Mouse (Mus musculus): ENCODE results near the gene Acin1. TPM values are rescaled to one million over a fixed set of nuclear protein-coding genes. Genes with fewer than 3 reads are reported as not detected.

The Acin1 gene
- polyA plus RNA-seq, 1 experiment = 77.3 TPM

DNA sequence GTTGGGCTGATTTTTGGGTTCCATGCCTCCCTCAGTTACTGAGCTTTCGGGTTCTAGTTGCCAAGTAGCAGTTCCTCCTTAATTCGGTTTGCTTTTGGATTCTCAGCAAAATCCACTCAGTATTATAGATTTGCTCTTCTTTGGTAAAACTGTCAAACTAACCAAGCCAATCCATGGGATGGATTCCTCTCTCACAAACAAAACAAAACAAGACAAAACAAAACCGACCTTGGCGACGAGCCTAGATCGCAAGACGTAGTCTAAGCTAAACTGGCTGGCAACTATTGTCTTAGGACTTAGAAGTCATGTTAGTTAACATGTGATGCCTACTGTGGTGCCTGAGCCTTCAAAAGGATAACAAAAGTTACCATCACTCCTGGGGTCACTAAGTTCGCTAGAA is 83.0 kb downstream of the Acin1 start:
- TF ChIP-seq REST (IDR thresholded peaks at IDR 0.05; ENCODE audit: insufficient read depth, insufficient read length) = no peak
- TF ChIP-seq SRF (IDR thresholded peaks at IDR 0.05; ENCODE audit: control insufficient read depth, insufficient read length, low read depth) = no peak
- TF ChIP-seq USF1 (IDR thresholded peaks at IDR 0.05; ENCODE audit: low read depth) = no peak
- TF ChIP-seq TCF3 (IDR thresholded peaks at IDR 0.05; ENCODE audit: insufficient read length, low read depth) = no peak
- TF ChIP-seq MAX (IDR thresholded peaks at IDR 0.05; ENCODE audit: low read depth) = no peak
- no peak for TF ChIP-seq MYOG (IDR thresholded peaks at IDR 0.05; ENCODE audit: control insufficient read depth in 1 of 3, insufficient read depth in 1 of 3, insufficient read length in 2 of 3, low read depth in 2 of 3)
- Histone ChIP-seq H3K36me3 (ENCODE audit: control insufficient read depth, insufficient read depth) (no peaks in the 10 kb centered on the region), H3ac (ENCODE audit: control insufficient read depth, insufficient read length) (no peak overlapping the region), H3K79me2 (ENCODE audit: control insufficient read depth, insufficient read depth) (no peaks in the 10 kb centered on the region), H3K4me3 (peak overlapping the region; percentile 31), H3K27me3 (ENCODE audit: control insufficient read depth, insufficient read depth, insufficient read length) (no peaks in the 10 kb centered on the region), H3K4me2 (ENCODE audit: low read depth) (peak overlapping the region; percentile 62)

DNA sequence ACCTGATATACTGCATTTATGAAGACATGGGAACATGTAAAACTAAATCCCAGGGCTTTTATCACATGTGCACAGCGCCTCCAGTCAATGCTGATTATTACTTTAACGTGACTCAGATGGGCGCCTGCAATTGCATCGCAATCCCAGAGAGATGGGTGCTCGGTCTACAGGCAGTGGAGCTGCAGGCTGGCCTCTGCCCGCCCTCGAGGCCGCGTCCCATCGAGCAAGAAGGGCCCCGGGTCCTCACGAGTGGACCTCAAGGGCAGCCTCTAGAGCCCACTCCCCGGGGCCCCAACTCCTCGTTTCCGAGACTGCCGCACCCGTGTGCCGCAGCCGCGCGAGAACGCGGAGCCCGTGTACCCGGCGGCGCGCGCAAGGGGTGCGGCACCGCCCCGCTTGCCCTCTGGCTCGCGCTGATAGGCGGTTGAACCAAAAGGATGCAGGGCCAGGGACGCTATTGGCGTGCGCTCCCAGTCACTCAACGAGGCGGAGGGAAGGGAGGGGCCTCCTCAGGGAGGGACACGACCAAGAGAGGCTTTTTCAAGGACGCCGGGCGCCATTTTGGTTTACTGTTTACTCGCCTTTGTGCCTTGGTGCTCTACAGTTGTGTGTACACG is 83.6 kb downstream of the Acin1 start:
- Histone ChIP-seq H3K4me3 (peak overlapping the region; percentile 31), H3K27me3 (ENCODE audit: control insufficient read depth, insufficient read depth, insufficient read length) (no peaks in the 10 kb centered on the region), H3K36me3 (ENCODE audit: control insufficient read depth, insufficient read depth) (no peaks in the 10 kb centered on the region), H3ac (ENCODE audit: control insufficient read depth, insufficient read length) (peak overlapping the region; percentile 35), H3K79me2 (ENCODE audit: control insufficient read depth, insufficient read depth) (no peaks in the 10 kb centered on the region), H3K4me2 (ENCODE audit: low read depth) (peak overlapping the region; percentile 75)
- TF ChIP-seq CEBPB (IDR thresholded peaks at IDR 0.05; ENCODE audit: insufficient read depth, poor library complexity, severe bottlenecking) (peak; percentile 76; the same call in 1 of the 2 replicates), SRF (IDR thresholded peaks at IDR 0.05; ENCODE audit: control insufficient read depth, insufficient read length, low read depth) (peak; percentile 46), REST (IDR thresholded peaks at IDR 0.05; ENCODE audit: insufficient read depth, insufficient read length) (no peak), MAX (IDR thresholded peaks at IDR 0.05; ENCODE audit: low read depth) (no peak), E2F4 (IDR thresholded peaks at IDR 0.05; ENCODE audit: insufficient read depth) (no peak), TCF12 (IDR thresholded peaks at IDR 0.05; ENCODE audit: insufficient read depth, poor library complexity, severe bottlenecking) (no peak), POLR2A (IDR thresholded peaks at IDR 0.05; ENCODE audit: insufficient read length, low read depth) (peak; percentile 84), MYOD1 (IDR thresholded peaks at IDR 0.05; ENCODE audit: control insufficient read depth in 1 of 3, insufficient read length in 2 of 3, low read depth in 2 of 3) (no peak), TCF3 (IDR thresholded peaks at IDR 0.05; ENCODE audit: insufficient read length, low read depth) (no peak), USF1 (IDR thresholded peaks at IDR 0.05; ENCODE audit: low read depth) (no peak), POLR2AphosphoS2 (IDR thresholded peaks at IDR 0.05; ENCODE audit: insufficient read length, low read depth) (peak; percentile 80), MYOG (IDR thresholded peaks at IDR 0.05; ENCODE audit: control insufficient read depth in 1 of 3, insufficient read depth in 1 of 3, insufficient read length in 2 of 3, low read depth in 2 of 3) (peak in 1 of 3 experiments; percentile 38)

DNA sequence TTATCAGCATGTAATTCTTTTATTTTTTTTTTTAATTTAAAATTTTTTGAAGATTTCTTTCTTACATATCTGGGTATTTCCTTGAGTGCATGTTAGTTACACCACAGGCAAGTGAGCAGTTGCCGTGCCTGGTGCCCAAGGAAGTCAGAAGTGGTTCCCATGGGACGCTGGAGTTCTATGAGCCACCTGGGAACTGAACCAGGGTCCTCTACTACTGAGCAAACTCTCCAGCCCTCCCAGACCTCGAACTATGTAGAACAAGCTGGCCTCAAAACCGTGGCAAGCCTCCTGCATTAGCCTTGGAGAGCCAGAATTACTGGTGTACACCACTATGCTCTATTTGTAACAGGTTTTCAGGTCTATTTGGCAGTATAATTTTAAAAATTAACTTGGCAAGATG is 84.1 kb downstream of the Acin1 start:
- no peaks in the 10 kb centered on the region for H3K36me3 ChIP-seq (ENCODE audit: control insufficient read depth, insufficient read depth)
- peak overlapping the region; percentile 31 for H3K4me3 ChIP-seq
- H3K27me3 ChIP-seq (ENCODE audit: control insufficient read depth, insufficient read depth, insufficient read length) = no peaks in the 10 kb centered on the region
- peak overlapping the region; percentile 75 for H3K4me2 ChIP-seq (ENCODE audit: low read depth)
- peak overlapping the region; percentile 35 for H3ac ChIP-seq (ENCODE audit: control insufficient read depth, insufficient read length)
- TF ChIP-seq MYOD1 (IDR thresholded peaks at IDR 0.05; ENCODE audit: control insufficient read depth in 1 of 3, insufficient read length in 2 of 3, low read depth in 2 of 3) (no peak), E2F4 (IDR thresholded peaks at IDR 0.05; ENCODE audit: insufficient read depth) (no peak), POLR2A (IDR thresholded peaks at IDR 0.05; ENCODE audit: insufficient read length, low read depth) (no peak), USF1 (IDR thresholded peaks at IDR 0.05; ENCODE audit: low read depth) (no peak), TCF3 (IDR thresholded peaks at IDR 0.05; ENCODE audit: insufficient read length, low read depth) (no peak), TCF12 (IDR thresholded peaks at IDR 0.05; ENCODE audit: insufficient read depth, poor library complexity, severe bottlenecking) (no peak), POLR2AphosphoS2 (IDR thresholded peaks at IDR 0.05; ENCODE audit: insufficient read length, low read depth) (no peak), MYOG (IDR thresholded peaks at IDR 0.05; ENCODE audit: control insufficient read depth in 1 of 3, insufficient read depth in 1 of 3, insufficient read length in 2 of 3, low read depth in 2 of 3) (no peak), SRF (IDR thresholded peaks at IDR 0.05; ENCODE audit: control insufficient read depth, insufficient read length, low read depth) (no peak), MAX (IDR thresholded peaks at IDR 0.05; ENCODE audit: low read depth) (no peak), REST (IDR thresholded peaks at IDR 0.05; ENCODE audit: insufficient read depth, insufficient read length) (no peak), CEBPB (IDR thresholded peaks at IDR 0.05; ENCODE audit: insufficient read depth, poor library complexity, severe bottlenecking) (no peak)
- no peaks in the 10 kb centered on the region for H3K79me2 ChIP-seq (ENCODE audit: control insufficient read depth, insufficient read depth)

GRCm38 (mm10) chr14:54601601-54602000 is 85.1 kb downstream of the Acin1 start:
- H3ac ChIP-seq (ENCODE audit: control insufficient read depth, insufficient read length) = no peak overlapping the region
- no peaks in the 10 kb centered on the region for H3K27me3 ChIP-seq (ENCODE audit: control insufficient read depth, insufficient read depth, insufficient read length)
- H3K4me2 ChIP-seq (ENCODE audit: low read depth) = no peak overlapping the region
- no peaks in the 10 kb centered on the region for H3K79me2 ChIP-seq (ENCODE audit: control insufficient read depth, insufficient read depth)
- no peak overlapping the region for H3K4me3 ChIP-seq
- no peaks in the 10 kb centered on the region for H3K36me3 ChIP-seq (ENCODE audit: control insufficient read depth, insufficient read depth)
- no peak for TF ChIP-seq POLR2AphosphoS2 (IDR thresholded peaks at IDR 0.05; ENCODE audit: insufficient read length, low read depth)
- TF ChIP-seq MAX (IDR thresholded peaks at IDR 0.05; ENCODE audit: low read depth) = no peak

DNA sequence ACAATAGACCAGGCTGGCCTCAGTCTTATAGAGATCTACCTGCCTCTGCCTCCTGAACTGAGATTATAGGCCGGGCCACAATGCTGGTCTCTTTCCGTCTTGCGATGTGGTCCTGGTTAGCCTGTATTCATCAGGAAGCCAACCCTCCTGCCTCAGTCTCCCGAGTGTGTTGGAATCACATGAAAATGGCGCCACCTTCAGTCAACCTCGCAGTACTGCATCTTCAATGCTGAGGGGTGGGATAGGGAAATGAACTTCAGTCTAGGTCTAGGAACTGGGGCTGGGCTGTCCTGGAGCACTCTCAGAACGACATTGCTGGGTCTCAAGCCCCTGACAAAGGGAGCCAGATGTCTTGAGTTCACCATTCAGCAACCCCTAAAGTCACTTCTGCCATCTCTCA is 89.6 kb downstream of the Acin1 start:
- TF ChIP-seq MAX (IDR thresholded peaks at IDR 0.05; ENCODE audit: low read depth) (no peak), CEBPB (IDR thresholded peaks at IDR 0.05; ENCODE audit: insufficient read depth, poor library complexity, severe bottlenecking) (no peak), USF1 (IDR thresholded peaks at IDR 0.05; ENCODE audit: low read depth) (no peak), POLR2A (IDR thresholded peaks at IDR 0.05; ENCODE audit: insufficient read length, low read depth) (no peak), REST (IDR thresholded peaks at IDR 0.05; ENCODE audit: insufficient read depth, insufficient read length) (no peak), POLR2AphosphoS2 (IDR thresholded peaks at IDR 0.05; ENCODE audit: insufficient read length, low read depth) (no peak), TCF12 (IDR thresholded peaks at IDR 0.05; ENCODE audit: insufficient read depth, poor library complexity, severe bottlenecking) (no peak), MYOG (IDR thresholded peaks at IDR 0.05; ENCODE audit: control insufficient read depth in 1 of 3, insufficient read depth in 1 of 3, insufficient read length in 2 of 3, low read depth in 2 of 3) (no peak), TCF3 (IDR thresholded peaks at IDR 0.05; ENCODE audit: insufficient read length, low read depth) (no peak), E2F4 (IDR thresholded peaks at IDR 0.05; ENCODE audit: insufficient read depth) (no peak), SRF (IDR thresholded peaks at IDR 0.05; ENCODE audit: control insufficient read depth, insufficient read length, low read depth) (no peak), MYOD1 (IDR thresholded peaks at IDR 0.05; ENCODE audit: control insufficient read depth in 1 of 3, insufficient read length in 2 of 3, low read depth in 2 of 3) (no peak)
- H3K79me2 ChIP-seq (ENCODE audit: control insufficient read depth, insufficient read depth) = no peaks in the 10 kb centered on the region
- H3K36me3 ChIP-seq (ENCODE audit: control insufficient read depth, insufficient read depth) = no peaks in the 10 kb centered on the region
- H3K4me3 ChIP-seq = no peak overlapping the region
- H3K27me3 ChIP-seq (ENCODE audit: control insufficient read depth, insufficient read depth, insufficient read length) = no peaks in the 10 kb centered on the region
- no peak overlapping the region for H3ac ChIP-seq (ENCODE audit: control insufficient read depth, insufficient read length)
- H3K4me2 ChIP-seq (ENCODE audit: low read depth) = no peak overlapping the region

All from myocyte (in vitro differentiated cells).